Mouse (Mus musculus) kidney, postnatal 0 days (tissue): Measurements from ENCODE around the gene 4430402I18Rik. TPM values are rescaled to one million over a fixed set of nuclear protein-coding genes. Genes with fewer than 3 reads are reported as not detected.

Source experiments
- ATAC-seq: fragments of 200-750 bp; cut with Nextera tagmentation; replicated peaks from 2 replicates; pipeline ENCODE4 v1.8.0; 2017; ENCODE audit warnings: low read depth, moderate number of reproducible peaks, moderate TSS enrichment, moderate library complexity; ENCODE audit not compliant: low FRiP score
- DNase-seq: peaks from one replicate; pipeline ENCODE4 v3.0.0-alpha.2; 2016; ENCODE audit warnings: low spot score
- H3K27ac ChIP-seq: fragments of 300-500 bp; sonication (generic); 2 replicates; pipeline ENCODE4 v1.5.1; 2014; ENCODE audit warnings: mild to moderate bottlenecking
- H3K27me3 ChIP-seq: fragments of 300-500 bp; sonication (generic); 2 replicates; pipeline ENCODE4 v1.6.1; 2014; ENCODE audit warnings: low read length, mixed read lengths; ENCODE audit not compliant: insufficient read depth
- H3K36me3 ChIP-seq: fragments of 300-500 bp; sonication (generic); 2 replicates; pipeline ENCODE4 v1.6.1; 2014; ENCODE audit warnings: low read length, mixed read lengths; ENCODE audit not compliant: insufficient read depth
- H3K4me1 ChIP-seq: fragments of 300-500 bp; sonication (generic); replicated peaks from 2 replicates; pipeline ENCODE4 v1.6.1; 2014; ENCODE audit warnings: antibody characterized with exemption, low read length, mixed read lengths; ENCODE audit not compliant: insufficient read depth
- H3K4me2 ChIP-seq: fragments of 300-500 bp; sonication (generic); 2 replicates; pipeline ENCODE4 v1.6.1; 2014; ENCODE audit warnings: mild to moderate bottlenecking, low read length, moderate library complexity, mixed read lengths
- H3K4me3 ChIP-seq: fragments of 300-500 bp; sonication (generic); replicated peaks from 2 replicates; pipeline ENCODE4 v1.5.1; 2014; ENCODE audit warnings: low read depth, low read length
- H3K9ac ChIP-seq: fragments of 300-500 bp; sonication (generic); 2 replicates; pipeline ENCODE4 v1.6.1; 2014; ENCODE audit warnings: low read depth, low read length
- H3K9me3 ChIP-seq: fragments of 300-500 bp; sonication (generic); replicated peaks from 2 replicates; pipeline ENCODE4 v1.6.1; 2016; ENCODE audit warnings: low read length, inconsistent platforms, mixed read lengths
- CTCF ChIP-seq: IDR thresholded peaks from 2 replicates; pipeline ENCODE4 v1.5.1; 2016; ENCODE audit warnings: antibody characterized with exemption, low read depth, mild to moderate bottlenecking, moderate library complexity
- WGBS: fragments of 180-500 bp; shearing (Covaris S2); extraction: QIAGEN DNeasy Blood & Tissue Kit; methylation state at CpG from one replicate; pipeline ENCODE4 v1.1.7; 2014; 5-methylcytosine and 5-hydroxymethylcytosine counted together
- polyA plus RNA-seq: library from polyadenylated mRNA; unstranded; fragments of >200 nt; fragmentation: Nextera tagmentation; extraction: Ambion mirVana; gene quantifications from 2 replicates; pipeline ENCODE4 v1.2.1, GENCODE M21; 2015

The 4430402I18Rik gene
- polyA plus RNA-seq = 9.0 and 10.3 TPM in 2 replicates

GRCm38 (mm10) chr19:28967652-28968051, at the start of gene 4430402I18Rik:
Gene 4430402I18Rik (minus strand): TSS chr19:28967800.
- H3K27ac ChIP-seq = no peak within 1 kb of the TSS
- ATAC-seq (no peak), DNase-seq (peak; percentile 35)
- TF ChIP-seq CTCF = no peak
- no peaks in the 10 kb centered on the region for H3K9me3 ChIP-seq
- no peak within 1 kb of the TSS for H3K4me2 ChIP-seq
- no peaks in the 10 kb centered on the region for H3K27me3 ChIP-seq
- no peaks in the 10 kb centered on the region for H3K36me3 ChIP-seq
- no peak within 1 kb of the TSS for H3K4me3 ChIP-seq
- no peak within 1 kb of the TSS for H3K9ac ChIP-seq
- 14% methylated on average over 11 of the region's 11 CpGs for whole genome bisulfite sequencing
- H3K4me1 ChIP-seq = peaks cover 9% of the 10 kb centered on the region

- Histone ChIP-seq H3K27me3 (no peaks in the 10 kb centered on the region), H3K4me1 (no peaks in the 10 kb centered on the region), H3K27ac (peak overlapping the region; percentile 66), H3K36me3 (peaks cover 20% of the 10 kb centered on the region; the same call in 1 of the 2 replicates), H3K4me2 (no peak overlapping the region), H3K9ac (no peak overlapping the region), H3K4me3 (no peak overlapping the region), H3K9me3 (no peaks in the 10 kb centered on the region)
- DNase-seq = peak; percentile 30
- no peak for TF ChIP-seq CTCF
- 46% methylated on average over 5 of the region's 5 CpGs for WGBS
- ATAC-seq = no peak
Observed at GRCm38 (mm10) chr19:29016786-29017185, 49.2 kb upstream of the 4430402I18Rik start.

GRCm38 (mm10) chr19:29016204-29016765, 48.7 kb upstream of the 4430402I18Rik start:
- H3K27me3 ChIP-seq = no peaks in the 10 kb centered on the region
- no peak overlapping the region for H3K9ac ChIP-seq
- peaks cover 19% of the 10 kb centered on the region; the same call in 1 of the 2 replicates for H3K36me3 ChIP-seq
- no peak for TF ChIP-seq CTCF
- ATAC-seq (no peak), DNase-seq (peak; percentile 74)
- 56% methylated on average over 5 of the region's 5 CpGs for WGBS
- no peaks in the 10 kb centered on the region for H3K4me1 ChIP-seq
- no peaks in the 10 kb centered on the region for H3K9me3 ChIP-seq
- H3K4me3 ChIP-seq = no peak overlapping the region
- H3K4me2 ChIP-seq = no peak overlapping the region
- peak overlapping the region; percentile 50; the same call in 1 of the 2 replicates for H3K27ac ChIP-seq

GRCm38 (mm10) chr19:29015410-29016203, 48.0 kb upstream of the 4430402I18Rik start:
- H3K9ac ChIP-seq = no peak overlapping the region
- no peak overlapping the region for H3K4me2 ChIP-seq
- H3K4me3 ChIP-seq = no peak overlapping the region
- no peaks in the 10 kb centered on the region for H3K4me1 ChIP-seq
- no peak for ATAC-seq
- H3K36me3 ChIP-seq = peaks cover 22% of the 10 kb centered on the region; the same call in 1 of the 2 replicates
- TF ChIP-seq CTCF = no peak
- no peaks in the 10 kb centered on the region for H3K27me3 ChIP-seq
- peak overlapping the region; percentile 50; the same call in 1 of the 2 replicates for H3K27ac ChIP-seq
- DNase-seq = no peak
- H3K9me3 ChIP-seq = no peaks in the 10 kb centered on the region
- WGBS = 63% methylated on average over 8 of the region's 8 CpGs

GRCm38 (mm10) chr19:29014466-29015055, 47.0 kb upstream of the 4430402I18Rik start:
- no peak overlapping the region for H3K27ac ChIP-seq
- H3K4me1 ChIP-seq = no peaks in the 10 kb centered on the region
- no peak for TF ChIP-seq CTCF
- H3K27me3 ChIP-seq = no peaks in the 10 kb centered on the region
- DNase-seq (peak; percentile 78), ATAC-seq (no peak)
- H3K9me3 ChIP-seq = no peaks in the 10 kb centered on the region
- H3K9ac ChIP-seq = no peak overlapping the region
- H3K36me3 ChIP-seq = peaks cover 22% of the 10 kb centered on the region; the same call in 1 of the 2 replicates
- H3K4me3 ChIP-seq = no peak overlapping the region
- no peak overlapping the region for H3K4me2 ChIP-seq
- 61% methylated on average over 5 of the region's 5 CpGs for WGBS

- 92% methylated on average over 12 of the region's 12 CpGs for WGBS
- no peak for TF ChIP-seq CTCF
- ATAC-seq (no peak), DNase-seq (no peak)
- H3K4me1 ChIP-seq = no peaks in the 10 kb centered on the region
- no peaks in the 10 kb centered on the region for H3K9me3 ChIP-seq
- no peak overlapping the region for H3K4me3 ChIP-seq
- H3K27me3 ChIP-seq = no peaks in the 10 kb centered on the region
- no peak overlapping the region for H3K27ac ChIP-seq
- H3K9ac ChIP-seq = no peak overlapping the region
- H3K4me2 ChIP-seq = no peak overlapping the region
- peaks cover 33% of the 10 kb centered on the region for H3K36me3 ChIP-seq
Observed at GRCm38 (mm10) chr19:29011355-29011990, 43.9 kb upstream of the 4430402I18Rik start.
